Mouse (Mus musculus): ENCODE results near the gene Parva. TPM values are rescaled to one million over a fixed set of nuclear protein-coding genes. Genes with fewer than 3 reads are reported as not detected.

Parva gene
- polyA plus RNA-seq, 1 experiment = 78.3 TPM

GRCm38 (mm10) chr7:112397786-112398185, 29.5 kb upstream of the Parva start:
- Histone ChIP-seq H3K79me2 (ENCODE audit: control insufficient read depth, insufficient read depth) (no peaks in the 10 kb centered on the region), H3K36me3 (ENCODE audit: control insufficient read depth, insufficient read depth) (no peaks in the 10 kb centered on the region), H3K4me3 (no peak overlapping the region), H3K4me2 (ENCODE audit: low read depth) (no peak overlapping the region), H3ac (ENCODE audit: control insufficient read depth, insufficient read length) (no peak overlapping the region), H3K27me3 (ENCODE audit: control insufficient read depth, insufficient read depth, insufficient read length) (no peaks in the 10 kb centered on the region)
- no peak for TF ChIP-seq USF1 (IDR thresholded peaks at IDR 0.05; ENCODE audit: low read depth)
- TF ChIP-seq MAX (IDR thresholded peaks at IDR 0.05; ENCODE audit: low read depth) = no peak
- TF ChIP-seq MYOD1 (IDR thresholded peaks at IDR 0.05; ENCODE audit: control insufficient read depth in 1 of 3, insufficient read length in 2 of 3, low read depth in 2 of 3) = no peak
- TF ChIP-seq POLR2A (IDR thresholded peaks at IDR 0.05; ENCODE audit: insufficient read length, low read depth) = no peak
- TF ChIP-seq POLR2AphosphoS2 (IDR thresholded peaks at IDR 0.05; ENCODE audit: insufficient read length, low read depth) = no peak
- no peak for TF ChIP-seq CEBPB (IDR thresholded peaks at IDR 0.05; ENCODE audit: insufficient read depth, poor library complexity, severe bottlenecking)
- TF ChIP-seq TCF3 (IDR thresholded peaks at IDR 0.05; ENCODE audit: insufficient read length, low read depth) = no peak
- TF ChIP-seq E2F4 (IDR thresholded peaks at IDR 0.05; ENCODE audit: insufficient read depth) = no peak
- no peak for TF ChIP-seq SRF (IDR thresholded peaks at IDR 0.05; ENCODE audit: control insufficient read depth, insufficient read length, low read depth)
- TF ChIP-seq TCF12 (IDR thresholded peaks at IDR 0.05; ENCODE audit: insufficient read depth, poor library complexity, severe bottlenecking) = no peak
- TF ChIP-seq MYOG (IDR thresholded peaks at IDR 0.05; ENCODE audit: control insufficient read depth in 1 of 3, insufficient read depth in 1 of 3, insufficient read length in 2 of 3, low read depth in 2 of 3) = no peak
- no peak for TF ChIP-seq REST (IDR thresholded peaks at IDR 0.05; ENCODE audit: insufficient read depth, insufficient read length)

- Histone ChIP-seq H3K36me3 (ENCODE audit: control insufficient read depth, insufficient read depth) (no peaks in the 10 kb centered on the region), H3ac (ENCODE audit: control insufficient read depth, insufficient read length) (no peak overlapping the region), H3K27me3 (ENCODE audit: control insufficient read depth, insufficient read depth, insufficient read length) (no peaks in the 10 kb centered on the region), H3K4me2 (ENCODE audit: low read depth) (no peak overlapping the region), H3K4me3 (no peak overlapping the region), H3K79me2 (ENCODE audit: control insufficient read depth, insufficient read depth) (no peaks in the 10 kb centered on the region)
- TF ChIP-seq POLR2A (IDR thresholded peaks at IDR 0.05; ENCODE audit: insufficient read length, low read depth) = no peak
- no peak for TF ChIP-seq POLR2AphosphoS2 (IDR thresholded peaks at IDR 0.05; ENCODE audit: insufficient read length, low read depth)
- no peak for TF ChIP-seq E2F4 (IDR thresholded peaks at IDR 0.05; ENCODE audit: insufficient read depth)
- no peak for TF ChIP-seq TCF12 (IDR thresholded peaks at IDR 0.05; ENCODE audit: insufficient read depth, poor library complexity, severe bottlenecking)
- TF ChIP-seq MYOD1 (IDR thresholded peaks at IDR 0.05; ENCODE audit: control insufficient read depth in 1 of 3, insufficient read length in 2 of 3, low read depth in 2 of 3) = no peak
- TF ChIP-seq USF1 (IDR thresholded peaks at IDR 0.05; ENCODE audit: low read depth) = no peak
- TF ChIP-seq MYOG (IDR thresholded peaks at IDR 0.05; ENCODE audit: control insufficient read depth in 1 of 3, insufficient read depth in 1 of 3, insufficient read length in 2 of 3, low read depth in 2 of 3) = no peak
- TF ChIP-seq REST (IDR thresholded peaks at IDR 0.05; ENCODE audit: insufficient read depth, insufficient read length) = no peak
- TF ChIP-seq TCF3 (IDR thresholded peaks at IDR 0.05; ENCODE audit: insufficient read length, low read depth) = no peak
- no peak for TF ChIP-seq CEBPB (IDR thresholded peaks at IDR 0.05; ENCODE audit: insufficient read depth, poor library complexity, severe bottlenecking)
- no peak for TF ChIP-seq SRF (IDR thresholded peaks at IDR 0.05; ENCODE audit: control insufficient read depth, insufficient read length, low read depth)
- no peak for TF ChIP-seq MAX (IDR thresholded peaks at IDR 0.05; ENCODE audit: low read depth)
Observed at GRCm38 (mm10) chr7:112399425-112400170, 27.7 kb upstream of the Parva start.

GRCm38 (mm10) chr7:112400175-112400574, 27.1 kb upstream of the Parva start:
- H3K79me2 ChIP-seq (ENCODE audit: control insufficient read depth, insufficient read depth) = no peaks in the 10 kb centered on the region
- TF ChIP-seq POLR2A (IDR thresholded peaks at IDR 0.05; ENCODE audit: insufficient read length, low read depth) (no peak), USF1 (IDR thresholded peaks at IDR 0.05; ENCODE audit: low read depth) (no peak), MYOG (IDR thresholded peaks at IDR 0.05; ENCODE audit: control insufficient read depth in 1 of 3, insufficient read depth in 1 of 3, insufficient read length in 2 of 3, low read depth in 2 of 3) (no peak), MAX (IDR thresholded peaks at IDR 0.05; ENCODE audit: low read depth) (no peak)
- H3ac ChIP-seq (ENCODE audit: control insufficient read depth, insufficient read length) = no peak overlapping the region
- no peaks in the 10 kb centered on the region for H3K36me3 ChIP-seq (ENCODE audit: control insufficient read depth, insufficient read depth)
- no peak overlapping the region for H3K4me3 ChIP-seq
- no peak overlapping the region for H3K4me2 ChIP-seq (ENCODE audit: low read depth)
- H3K27me3 ChIP-seq (ENCODE audit: control insufficient read depth, insufficient read depth, insufficient read length) = no peaks in the 10 kb centered on the region

DNA sequence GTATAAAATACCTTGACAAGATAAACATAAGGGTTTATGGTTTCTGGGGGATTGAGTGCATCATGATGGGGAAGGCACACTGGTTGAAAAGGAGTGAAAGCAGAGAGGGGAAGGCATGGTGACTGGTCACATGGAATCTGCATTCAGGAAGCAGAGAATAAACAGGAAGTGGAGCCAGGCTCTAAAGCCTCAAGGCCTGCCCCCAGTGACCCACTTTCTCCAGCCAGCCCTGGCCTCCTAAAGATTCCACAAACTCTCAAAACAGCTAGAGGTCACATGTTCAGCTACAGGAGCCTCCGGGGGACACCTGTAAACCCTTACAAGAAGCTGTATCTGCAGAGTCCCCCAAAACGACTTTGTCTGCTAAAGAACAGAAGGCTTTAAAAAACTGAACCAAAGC, 22.2 kb upstream of the Parva start:
- no peak overlapping the region for H3K4me2 ChIP-seq (ENCODE audit: low read depth)
- H3ac ChIP-seq (ENCODE audit: control insufficient read depth, insufficient read length) = no peak overlapping the region
- TF ChIP-seq REST (IDR thresholded peaks at IDR 0.05; ENCODE audit: insufficient read depth, insufficient read length) (no peak), CEBPB (IDR thresholded peaks at IDR 0.05; ENCODE audit: insufficient read depth, poor library complexity, severe bottlenecking) (no peak), SRF (IDR thresholded peaks at IDR 0.05; ENCODE audit: control insufficient read depth, insufficient read length, low read depth) (no peak), E2F4 (IDR thresholded peaks at IDR 0.05; ENCODE audit: insufficient read depth) (no peak), MAX (IDR thresholded peaks at IDR 0.05; ENCODE audit: low read depth) (no peak), TCF12 (IDR thresholded peaks at IDR 0.05; ENCODE audit: insufficient read depth, poor library complexity, severe bottlenecking) (no peak), USF1 (IDR thresholded peaks at IDR 0.05; ENCODE audit: low read depth) (no peak), POLR2A (IDR thresholded peaks at IDR 0.05; ENCODE audit: insufficient read length, low read depth) (no peak), MYOG (IDR thresholded peaks at IDR 0.05; ENCODE audit: control insufficient read depth in 1 of 3, insufficient read depth in 1 of 3, insufficient read length in 2 of 3, low read depth in 2 of 3) (no peak), TCF3 (IDR thresholded peaks at IDR 0.05; ENCODE audit: insufficient read length, low read depth) (no peak), MYOD1 (IDR thresholded peaks at IDR 0.05; ENCODE audit: control insufficient read depth in 1 of 3, insufficient read length in 2 of 3, low read depth in 2 of 3) (no peak), POLR2AphosphoS2 (IDR thresholded peaks at IDR 0.05; ENCODE audit: insufficient read length, low read depth) (no peak)
- no peaks in the 10 kb centered on the region for H3K27me3 ChIP-seq (ENCODE audit: control insufficient read depth, insufficient read depth, insufficient read length)
- H3K4me3 ChIP-seq = no peak overlapping the region
- no peaks in the 10 kb centered on the region for H3K79me2 ChIP-seq (ENCODE audit: control insufficient read depth, insufficient read depth)
- no peaks in the 10 kb centered on the region for H3K36me3 ChIP-seq (ENCODE audit: control insufficient read depth, insufficient read depth)
